Mouse (Mus musculus) midbrain, embryonic 13.5 days (tissue): Measurements from ENCODE around the gene Dcp1b. TPM values are rescaled to one million over a fixed set of nuclear protein-coding genes. Genes with fewer than 3 reads are reported as not detected.
"Not testable (repeated sequence)": the region's sequence is repeated elsewhere in the genome, so short reads cannot be mapped to it uniquely, and the experiment has no call there.

ENCODE experiments used
- ATAC-seq: fragments of 200-750 bp; cut with Nextera tagmentation; 2 replicates; pipeline ENCODE4 v1.8.0; 2017; ENCODE audit warnings: mild to moderate bottlenecking, moderate TSS enrichment, moderate library complexity
- H3K27ac ChIP-seq: fragments of 300-500 bp; sonication (generic); 2 replicates; pipeline ENCODE4 v1.5.1; 2015; ENCODE audit warnings: inconsistent platforms, mild to moderate bottlenecking, moderate library complexity
- H3K27me3 ChIP-seq: fragments of 300-500 bp; sonication (generic); 2 replicates; pipeline ENCODE4 v1.6.1; 2015; ENCODE audit warnings: mild to moderate bottlenecking, inconsistent platforms
- H3K36me3 ChIP-seq: fragments of 300-500 bp; sonication (generic); 2 replicates; pipeline ENCODE4 v1.6.1; 2015; ENCODE audit warnings: mild to moderate bottlenecking, inconsistent platforms
- H3K4me1 ChIP-seq: fragments of 300-500 bp; sonication (generic); replicated peaks from 2 replicates; pipeline ENCODE4 v1.6.1; 2015; ENCODE audit warnings: inconsistent platforms
- H3K4me2 ChIP-seq: fragments of 300-500 bp; sonication (generic); replicated peaks from 2 replicates; pipeline ENCODE4 v1.6.1; 2015; ENCODE audit warnings: moderate library complexity, mild to moderate bottlenecking, inconsistent platforms
- H3K4me3 ChIP-seq: fragments of 300-500 bp; sonication (generic); replicated peaks from 2 replicates; pipeline ENCODE4 v1.5.1; 2015; ENCODE audit warnings: mild to moderate bottlenecking, inconsistent platforms
- H3K9ac ChIP-seq: fragments of 300-500 bp; sonication (generic); replicated peaks from 2 replicates; pipeline ENCODE4 v1.6.1; 2015; ENCODE audit warnings: mild to moderate bottlenecking, inconsistent platforms
- H3K9me3 ChIP-seq: fragments of 300-500 bp; sonication (generic); 2 replicates; pipeline ENCODE4 v1.6.1; 2016; ENCODE audit warnings: mild to moderate bottlenecking, inconsistent platforms
- WGBS: fragments of 180-500 bp; shearing (Covaris S2); methylation state at CpG from one replicate; pipeline ENCODE4 v1.1.7; 2015; 5-methylcytosine and 5-hydroxymethylcytosine counted together
- polyA plus RNA-seq: library from polyadenylated mRNA; unstranded; fragments of >200 nt; fragmentation: Nextera tagmentation; extraction: Ambion mirVana; gene quantifications from 2 replicates; pipeline ENCODE4 v1.2.1, GENCODE M21; 2015

The Dcp1b gene
- polyA plus RNA-seq, 1 experiment from 2014 or later = 15.6 TPM

GRCm38 (mm10) chr6:119198534-119199273 lies 23.7 kb downstream of the Dcp1b start:
- Histone ChIP-seq H3K27ac (peak overlapping the region; percentile 56), H3K4me2 (0 out of 2 replicates have a peak overlapping the region, but pooled peaks have one; percentile 10), H3K9me3 (no peaks in the 10 kb centered on the region), H3K36me3 (peaks cover 42% of the 10 kb centered on the region), H3K4me1 (peaks cover 25% of the 10 kb centered on the region), H3K27me3 (no peaks in the 10 kb centered on the region), H3K4me3 (no peak overlapping the region), H3K9ac (no peak overlapping the region)
- ATAC-seq = peak; percentile 88
- WGBS = 23% methylated on average over 15 of the region's 15 CpGs

GRCm38 (mm10) chr6:119199274-119199879 lies 24.3 kb downstream of the Dcp1b start:
- Histone ChIP-seq H3K9me3 (no peaks in the 10 kb centered on the region), H3K27ac (peak overlapping the region; percentile 56), H3K27me3 (no peaks in the 10 kb centered on the region), H3K4me2 (no peak overlapping the region), H3K36me3 (peaks cover 41% of the 10 kb centered on the region), H3K9ac (no peak overlapping the region), H3K4me1 (peaks cover 25% of the 10 kb centered on the region), H3K4me3 (no peak overlapping the region)
- ATAC-seq = peak; percentile 54; the same call in 1 of the 2 replicates
- WGBS = 25% methylated on average over 8 of the region's 8 CpGs

GRCm38 (mm10) chr6:119200362-119200761 lies 25.3 kb downstream of the Dcp1b start:
- WGBS = 83% methylated on average over 5 of the region's 5 CpGs
- Histone ChIP-seq H3K27me3 (no peaks in the 10 kb centered on the region), H3K9ac (no peak overlapping the region), H3K4me2 (no peak overlapping the region), H3K36me3 (peaks cover 37% of the 10 kb centered on the region), H3K4me1 (peaks cover 31% of the 10 kb centered on the region), H3K4me3 (no peak overlapping the region), H3K9me3 (no peaks in the 10 kb centered on the region), H3K27ac (no peak overlapping the region)
- ATAC-seq = no peak

- Histone ChIP-seq H3K27me3 (no peaks in the 10 kb centered on the region), H3K4me2 (no peak overlapping the region), H3K4me3 (no peak overlapping the region), H3K4me1 (peaks cover 33% of the 10 kb centered on the region), H3K36me3 (peaks cover 30% of the 10 kb centered on the region), H3K27ac (no peak overlapping the region), H3K9me3 (no peaks in the 10 kb centered on the region), H3K9ac (no peak overlapping the region)
- no peak for ATAC-seq
- 95% methylated on average over 4 of the region's 4 CpGs for WGBS
Observed at GRCm38 (mm10) chr6:119201575-119201974, 26.5 kb downstream of the Dcp1b start.

- WGBS = 94% methylated on average over 7 of the region's 7 CpGs
- ATAC-seq = no peak
- H3K36me3 ChIP-seq = peaks cover 30% of the 10 kb centered on the region
Observed at GRCm38 (mm10) chr6:119204286-119204685, 29.2 kb downstream of the Dcp1b start.

GRCm38 (mm10) chr6:119204915-119205314 lies 29.9 kb downstream of the Dcp1b start:
- Histone ChIP-seq H3K9me3 (no peaks in the 10 kb centered on the region), H3K4me3 (no peak overlapping the region), H3K27ac (no peak overlapping the region), H3K27me3 (no peaks in the 10 kb centered on the region), H3K4me1 (peaks cover 9% of the 10 kb centered on the region), H3K4me2 (no peak overlapping the region), H3K9ac (no peak overlapping the region), H3K36me3 (peaks cover 30% of the 10 kb centered on the region)
- ATAC-seq = no peak
- 68% methylated on average over 3 of the region's 3 CpGs for WGBS

More at GRCm38 (mm10) chr6:119204286-119204685, 29.2 kb downstream of the Dcp1b start:
- H3K4me3 ChIP-seq = no peak overlapping the region
- H3K4me2 ChIP-seq = no peak overlapping the region
- H3K27me3 ChIP-seq = no peaks in the 10 kb centered on the region
- H3K9me3 ChIP-seq = no peaks in the 10 kb centered on the region
- no peak overlapping the region for H3K9ac ChIP-seq
- H3K27ac ChIP-seq = no peak overlapping the region
- H3K4me1 ChIP-seq = peaks cover 15% of the 10 kb centered on the region

- H3K27me3 ChIP-seq, H3K4me3 ChIP-seq, H3K4me1 ChIP-seq, ATAC-seq, H3K27ac ChIP-seq, H3K9ac ChIP-seq, H3K9me3 ChIP-seq, H3K4me2 ChIP-seq: not testable (repeated sequence)
- peaks cover 25% of the 10 kb centered on the region for H3K36me3 ChIP-seq
- WGBS = 87% methylated on average over 7 of the region's 7 CpGs
Observed at GRCm38 (mm10) chr6:119206006-119206405, 31.0 kb downstream of the Dcp1b start.

- 93% methylated on average over 5 of the region's 5 CpGs for WGBS
- no peak overlapping the region for H3K27ac ChIP-seq
- peaks cover 48% of the 10 kb centered on the region for H3K36me3 ChIP-seq
- H3K4me2 ChIP-seq = no peak overlapping the region
- H3K9ac ChIP-seq = no peak overlapping the region
- H3K4me3 ChIP-seq = no peak overlapping the region
- H3K27me3 ChIP-seq = no peaks in the 10 kb centered on the region
- H3K9me3 ChIP-seq = no peaks in the 10 kb centered on the region
- peaks cover 10% of the 10 kb centered on the region; the same call in 1 of the 2 replicates for H3K4me1 ChIP-seq
- ATAC-seq = no peak
Observed at GRCm38 (mm10) chr6:119213375-119213774, 38.3 kb downstream of the Dcp1b start.

GRCm38 (mm10) chr6:119214190-119214589 lies 39.1 kb downstream of the Dcp1b start:
- Histone ChIP-seq H3K9ac (no peak overlapping the region), H3K9me3 (no peaks in the 10 kb centered on the region), H3K27me3 (no peaks in the 10 kb centered on the region), H3K4me1 (peaks cover 10% of the 10 kb centered on the region; the same call in 1 of the 2 replicates), H3K4me2 (no peak overlapping the region), H3K36me3 (peaks cover 50% of the 10 kb centered on the region), H3K27ac (no peak overlapping the region), H3K4me3 (no peak overlapping the region)
- no peak for ATAC-seq
- whole genome bisulfite sequencing = 88% methylated on average over 6 of the region's 6 CpGs

GRCm38 (mm10) chr6:119215040-119215613 lies 40.1 kb downstream of the Dcp1b start:
- Histone ChIP-seq H3K27me3 (no peaks in the 10 kb centered on the region), H3K36me3 (peaks cover 56% of the 10 kb centered on the region), H3K4me2 (no peak overlapping the region), H3K4me3 (no peak overlapping the region), H3K9ac (no peak overlapping the region), H3K9me3 (no peaks in the 10 kb centered on the region), H3K27ac (no peak overlapping the region), H3K4me1 (peaks cover 10% of the 10 kb centered on the region; the same call in 1 of the 2 replicates)
- no peak for ATAC-seq
- 93% methylated on average over 10 of the region's 10 CpGs for WGBS

- H3K27ac ChIP-seq = no peak overlapping the region
- no peaks in the 10 kb centered on the region for H3K27me3 ChIP-seq
- no peak overlapping the region for H3K4me3 ChIP-seq
- peaks cover 68% of the 10 kb centered on the region for H3K36me3 ChIP-seq
- WGBS = 84% methylated on average over 4 of the region's 4 CpGs
- H3K4me2 ChIP-seq = no peak overlapping the region
- H3K9ac ChIP-seq = no peak overlapping the region
- peaks cover 10% of the 10 kb centered on the region; the same call in 1 of the 2 replicates for H3K4me1 ChIP-seq
- H3K9me3 ChIP-seq = no peaks in the 10 kb centered on the region
- no peak for ATAC-seq
Observed at GRCm38 (mm10) chr6:119217661-119218060, 42.6 kb downstream of the Dcp1b start.

- Histone ChIP-seq H3K4me3 (no peak overlapping the region), H3K9ac (no peak overlapping the region), H3K27ac (no peak overlapping the region), H3K4me1 (peaks cover 10% of the 10 kb centered on the region; the same call in 1 of the 2 replicates), H3K4me2 (no peak overlapping the region), H3K27me3 (no peaks in the 10 kb centered on the region), H3K36me3 (peaks cover 61% of the 10 kb centered on the region), H3K9me3 (no peaks in the 10 kb centered on the region)
- WGBS = 90% methylated on average over 5 of the region's 5 CpGs
- no peak for ATAC-seq
Observed at GRCm38 (mm10) chr6:119218591-119218990, 43.5 kb downstream of the Dcp1b start.
